Mouse (Mus musculus): ENCODE data around the gene Mapk8ip2. TPM values are rescaled to one million over a fixed set of nuclear protein-coding genes. Genes with fewer than 3 reads are reported as not detected.

Mapk8ip2 gene
- total and polyA plus RNA-seq, 3 experiments, result 0.01 to 0.04 TPM; not detected in 1

DNA sequence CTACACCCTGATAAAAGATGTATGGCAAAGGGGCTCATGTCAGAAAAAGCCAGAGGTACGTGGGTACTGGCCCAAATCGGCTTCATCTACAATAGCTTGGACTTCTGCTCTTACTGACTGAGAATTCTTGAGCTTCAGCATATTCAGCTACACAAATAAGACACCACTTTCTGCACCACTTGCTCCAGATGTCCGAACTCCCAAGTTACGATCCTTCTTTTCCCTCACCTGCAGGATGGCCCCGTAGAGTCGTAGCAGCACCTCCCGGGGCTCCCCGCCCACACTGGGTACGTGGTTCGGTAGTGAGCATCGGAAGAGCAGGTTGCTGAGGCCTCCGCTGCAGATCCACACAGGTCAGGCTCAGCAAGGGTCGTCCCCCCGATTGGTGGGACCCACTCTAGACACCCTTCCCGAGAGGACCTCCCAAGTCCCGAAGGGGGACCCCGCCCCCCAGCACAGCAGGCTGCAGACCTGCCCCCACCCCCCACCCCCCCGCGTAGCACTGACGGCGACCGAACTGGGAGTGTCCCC is 24.8 kb upstream of the Mapk8ip2 start:
- TF ChIP-seq RCOR1 (IDR thresholded peaks at IDR 0.05; ENCODE audit: low read depth, low read length) (no peak), MYB (IDR thresholded peaks at IDR 0.05; ENCODE audit: low read depth, low read length) (no peak), MAFK (IDR thresholded peaks at IDR 0.05; ENCODE audit: borderline replicate concordance, low read depth, low read length) (no peak), CHD1 (IDR thresholded peaks at IDR 0.05; ENCODE audit: low read depth, low read length) (no peak)
- Histone ChIP-seq H3K4me3 (ENCODE audit: control insufficient read depth in 1 of 2, insufficient read depth in 1 of 2, low read depth in 2 of 2, low read length in 2 of 2) (peak overlapping the region; percentile 75 to 84), H3K36me3 (ENCODE audit: control insufficient read depth in 1 of 2, insufficient read depth in 2 of 2, low read length in 2 of 2) (peaks cover 0 to 5% of the 10 kb centered on the region in 2 experiments; a peak in 2 of 4 replicates), H3K4me1 (ENCODE audit: control insufficient read depth in 1 of 2, insufficient read depth in 2 of 2, low read length in 2 of 2) (peaks cover 0 to 9% of the 10 kb centered on the region in 2 experiments; a peak in 1 of 4 replicates), H3K79me2 (ENCODE audit: control insufficient read depth, insufficient read depth, low read length, poor library complexity) (no peaks in the 10 kb centered on the region; the same call in 1 of the 2 replicates), H3K9me3 (replicated peaks; ENCODE audit: insufficient read depth, low read length) (no peaks in the 10 kb centered on the region), H3K9ac (ENCODE audit: control insufficient read depth, low read depth, low read length, poor library complexity, severe bottlenecking) (peak overlapping the region; percentile 69), H3K27ac (ENCODE audit: control insufficient read depth, low read depth, low read length) (no peak overlapping the region), H3K27me3 (ENCODE audit: control insufficient read depth in 1 of 2, insufficient read depth in 2 of 2, low read length in 2 of 2) (no peaks in the 10 kb centered on the region)
- DNase-seq (ENCODE audit: low read depth, low spot score), result no peak

GRCm38 (mm10) chr15:89429352-89430221 is 24.1 kb upstream of the Mapk8ip2 start, which contains the start of the genes C730034F03Rik, Gm44502 and Chkb:
Gene C730034F03Rik, plus strand, starts transcription at chr15:89429589.
Gene Gm44502, minus strand, starts transcription at chr15:89429696.
Gene Chkb, minus strand, starts transcription at chr15:89429908.
- Histone ChIP-seq H3K4me3 (ENCODE audit: control insufficient read depth in 1 of 2, insufficient read depth in 1 of 2, low read depth in 2 of 2, low read length in 2 of 2) (peak within 1 kb of the TSS; percentile 75 to 84), H3K9ac (ENCODE audit: control insufficient read depth, low read depth, low read length, poor library complexity, severe bottlenecking) (peak within 1 kb of the TSS; percentile 88), H3K79me2 (ENCODE audit: control insufficient read depth, insufficient read depth, low read length, poor library complexity) (no peaks in the 10 kb centered on the region; the same call in 1 of the 2 replicates), H3K4me1 (ENCODE audit: control insufficient read depth in 1 of 2, insufficient read depth in 2 of 2, low read length in 2 of 2) (peaks cover 0 to 9% of the 10 kb centered on the region in 2 experiments; a peak in 1 of 4 replicates), H3K36me3 (ENCODE audit: control insufficient read depth in 1 of 2, insufficient read depth in 2 of 2, low read length in 2 of 2) (peaks cover 0 to 5% of the 10 kb centered on the region in 2 experiments; a peak in 2 of 4 replicates), H3K27ac (ENCODE audit: control insufficient read depth, low read depth, low read length) (peak within 1 kb of the TSS; percentile 94), H3K9me3 (replicated peaks; ENCODE audit: insufficient read depth, low read length) (no peaks in the 10 kb centered on the region), H3K27me3 (ENCODE audit: control insufficient read depth in 1 of 2, insufficient read depth in 2 of 2, low read length in 2 of 2) (no peaks in the 10 kb centered on the region)
- peak; percentile 95 for DNase-seq (ENCODE audit: low read depth, low spot score)
- peak; percentile 78 for TF ChIP-seq USF1 (IDR thresholded peaks at IDR 0.05; ENCODE audit: low read depth, low read length)
- no peak for TF ChIP-seq GABPA (IDR thresholded peaks at IDR 0.05; ENCODE audit: low read depth, low read length)
- no peak for TF ChIP-seq ZC3H11A (IDR thresholded peaks at IDR 0.05; ENCODE audit: low read depth, low read length)
- peak; percentile 74; the same call in 1 of the 2 replicates for TF ChIP-seq POLR2AphosphoS5 (IDR thresholded peaks at IDR 0.05; ENCODE audit: borderline replicate concordance, low read depth, low read length)
- TF ChIP-seq ELF1 (IDR thresholded peaks at IDR 0.05; ENCODE audit: low read depth, low read length), result peak; percentile 91
- TF ChIP-seq USF2 (IDR thresholded peaks at IDR 0.05; ENCODE audit: borderline replicate concordance in 1 of 2, insufficient read depth in 1 of 2, low read depth in 1 of 2, low read length in 2 of 2), result 0 out of 4 replicates have a peak, but pooled peaks of 1 of the 2 experiments have one; percentile 27
- TF ChIP-seq NRF1 (IDR thresholded peaks at IDR 0.05; ENCODE audit: insufficient read depth, low read depth, low read length, poor library complexity, severe bottlenecking), result peak; percentile 38; the same call in 1 of the 2 replicates
- no peak for TF ChIP-seq CTCF (IDR thresholded peaks at IDR 0.05 in 2 of 3, conservative IDR thresholded peaks at IDR 0.05 in 1 of 3; ENCODE audit: control insufficient read depth in 1 of 3, insufficient read depth in 1 of 3, low read depth in 2 of 3, low read length in 3 of 3, poor library complexity in 1 of 3, severe bottlenecking in 1 of 3)
- peak; percentile 78 for TF ChIP-seq HCFC1 (IDR thresholded peaks at IDR 0.05; ENCODE audit: low read depth, low read length)
- TF ChIP-seq E2F4 (IDR thresholded peaks at IDR 0.05; ENCODE audit: borderline replicate concordance, low read depth, low read length), result no peak
- no peak for TF ChIP-seq CHD1 (IDR thresholded peaks at IDR 0.05; ENCODE audit: low read depth, low read length)
- peak; percentile 64 for TF ChIP-seq MAX (IDR thresholded peaks at IDR 0.05; ENCODE audit: low read length)
- no peak for TF ChIP-seq JUND (IDR thresholded peaks at IDR 0.05; ENCODE audit: low read depth, low read length)
- peak; percentile 60 to 79 for TF ChIP-seq POLR2A (IDR thresholded peaks at IDR 0.05; ENCODE audit: control insufficient read depth in 1 of 2, insufficient read depth in 1 of 2, low read depth in 1 of 2, low read length in 2 of 2, poor library complexity in 1 of 2)
- peak; percentile 91 for TF ChIP-seq ZMIZ1 (IDR thresholded peaks at IDR 0.05; ENCODE audit: low read depth, low read length)
- peak; percentile 69 for TF ChIP-seq MXI1 (IDR thresholded peaks at IDR 0.05; ENCODE audit: low read depth, low read length)
- TF ChIP-seq TAL1 (IDR thresholded peaks at IDR 0.05; ENCODE audit: low read length), result no peak
- TF ChIP-seq MEF2A (IDR thresholded peaks at IDR 0.05; ENCODE audit: extremely low read depth, insufficient replicate concordance, low read depth, low read length, poor library complexity, severe bottlenecking), result no peak
- TF ChIP-seq EP300 (IDR thresholded peaks at IDR 0.05; ENCODE audit: low read depth in 1 of 2, low read length in 2 of 2), result no peak; a peak in 2 of 4 replicates
- TF ChIP-seq NELFE (IDR thresholded peaks at IDR 0.05; ENCODE audit: low read depth, low read length), result peak; percentile 81
- TF ChIP-seq UBTF (IDR thresholded peaks at IDR 0.05; ENCODE audit: borderline replicate concordance, insufficient read depth, low read depth, low read length), result no peak
- peak; percentile 35; the same call in 1 of the 2 replicates for TF ChIP-seq KAT2A (conservative IDR thresholded peaks at IDR 0.05; ENCODE audit: low read depth, low read length)
- no peak for TF ChIP-seq SMC3 (IDR thresholded peaks at IDR 0.05; ENCODE audit: low read depth, low read length)
- TF ChIP-seq MAZ (IDR thresholded peaks at IDR 0.05; ENCODE audit: low read depth, low read length), result peak; percentile 45; the same call in 1 of the 2 replicates
